Mouse (Mus musculus): ENCODE data around the gene Map4k3. TPM values are rescaled to one million over a fixed set of nuclear protein-coding genes. Genes with fewer than 3 reads are reported as not detected.

Map4k3 gene
- polyA plus RNA-seq, 1 experiment from 2014 or later: 32.5 TPM

DNA sequence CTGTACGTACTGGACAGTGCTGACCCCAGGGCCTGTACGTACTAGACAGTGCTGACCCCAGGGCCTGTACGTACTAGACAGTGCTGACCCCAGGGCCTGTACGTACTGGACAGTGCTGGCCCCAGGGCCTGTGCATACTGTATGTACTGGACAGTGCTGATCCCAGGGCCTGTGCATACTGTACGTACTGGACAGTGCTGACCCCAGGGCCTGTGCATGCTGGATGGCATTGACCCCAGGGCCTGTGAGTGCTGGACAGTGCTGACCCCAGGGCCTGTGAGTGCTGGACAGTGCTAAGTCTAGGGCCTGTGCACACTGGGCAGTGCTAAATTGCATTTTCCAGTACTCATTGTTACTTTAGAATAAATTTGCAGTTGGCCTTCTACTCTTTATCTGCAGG is 31.3 kb downstream of the Map4k3 start:
- H3K36me3 ChIP-seq: no peaks in the 10 kb centered on the region
- H3K4me1 ChIP-seq: peaks cover 18% of the 10 kb centered on the region
- no peaks in the 10 kb centered on the region for H3K9me3 ChIP-seq
- no peak for ATAC-seq (ENCODE audit: low FRiP score, low read depth)
- no peaks in the 10 kb centered on the region for H3K27me3 ChIP-seq (replicated peaks)
- H3K4me3 ChIP-seq: no peak overlapping the region
- no peak overlapping the region for H3K27ac ChIP-seq
- no peak overlapping the region for H3K9ac ChIP-seq
- no peak overlapping the region for H3K4me2 ChIP-seq (replicated peaks)
- 90% methylated on average over 5 of the region's 5 CpGs for WGBS

DNA sequence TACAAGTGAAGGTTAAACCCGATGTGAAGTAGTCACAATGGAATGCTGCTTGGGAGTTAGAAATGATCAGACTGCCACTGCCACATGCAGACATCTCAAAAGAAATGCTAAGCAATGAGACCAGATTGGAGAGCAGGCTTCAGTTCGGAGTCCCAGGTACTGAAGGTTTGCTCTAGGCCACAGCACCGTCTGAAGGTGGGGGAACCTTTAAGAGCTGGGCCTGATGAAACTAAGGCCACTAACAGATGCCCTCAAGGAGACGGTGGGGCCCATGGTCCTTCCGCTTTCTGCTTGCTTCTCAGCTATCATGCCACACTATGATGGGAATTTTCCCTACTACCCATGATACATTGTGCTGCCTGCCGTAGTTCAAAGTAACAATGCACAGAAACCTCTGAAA is 32.1 kb downstream of the Map4k3 start:
- no peak overlapping the region for H3K4me3 ChIP-seq
- ATAC-seq (ENCODE audit: low FRiP score, low read depth): no peak
- WGBS: 95% methylated on average over 6 of the region's 6 CpGs
- H3K9me3 ChIP-seq: no peaks in the 10 kb centered on the region
- H3K4me2 ChIP-seq (replicated peaks): no peak overlapping the region
- H3K36me3 ChIP-seq: no peaks in the 10 kb centered on the region
- peaks cover 15% of the 10 kb centered on the region for H3K4me1 ChIP-seq
- H3K27ac ChIP-seq: no peak overlapping the region
- no peaks in the 10 kb centered on the region for H3K27me3 ChIP-seq (replicated peaks)
- no peak overlapping the region for H3K9ac ChIP-seq

DNA sequence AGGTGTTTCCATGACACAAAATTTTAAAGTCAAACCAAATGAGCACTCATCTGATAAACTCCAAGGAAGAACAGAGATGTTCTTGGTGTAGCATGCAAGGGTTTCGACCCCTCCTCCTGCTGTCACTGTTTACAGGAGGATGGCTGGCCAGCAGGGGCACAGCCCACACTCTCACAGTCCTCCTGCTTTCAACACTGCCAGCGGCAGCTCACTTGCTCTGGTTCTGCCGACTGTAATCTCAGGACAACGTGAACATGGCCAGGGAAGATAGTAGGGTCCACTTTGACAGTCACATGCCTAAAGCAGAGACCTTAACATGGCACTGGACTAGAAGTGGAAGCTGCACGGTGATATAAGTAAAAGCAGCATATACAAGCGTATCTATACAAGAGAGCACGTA is 34.6 kb downstream of the Map4k3 start:
- H3K4me1 ChIP-seq: peaks cover 12% of the 10 kb centered on the region
- WGBS: 69% methylated on average over 7 of the region's 7 CpGs

DNA sequence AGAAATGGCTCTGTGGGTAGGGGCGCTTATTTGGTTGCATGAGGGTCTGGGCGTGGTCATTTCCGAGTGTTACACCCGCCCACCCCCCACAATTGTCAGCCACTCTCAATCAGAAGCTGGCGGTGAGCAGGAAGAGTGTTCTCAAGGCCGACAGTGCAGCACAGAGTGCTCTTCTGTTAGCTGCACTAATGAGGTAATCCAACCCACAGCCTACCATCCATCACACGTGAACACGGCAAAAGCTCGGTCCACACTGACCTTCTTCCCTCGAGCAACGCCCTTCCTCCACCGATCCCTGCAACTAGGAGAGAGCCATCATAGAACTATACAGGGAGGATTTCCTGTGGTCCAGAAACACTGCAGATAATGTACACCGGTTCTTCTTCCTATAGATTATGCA is 36.1 kb downstream of the Map4k3 start:
- H3K4me2 ChIP-seq (replicated peaks): no peak overlapping the region
- no peak overlapping the region for H3K9ac ChIP-seq
- no peaks in the 10 kb centered on the region for H3K36me3 ChIP-seq
- WGBS: 82% methylated on average over 13 of the region's 13 CpGs
- no peaks in the 10 kb centered on the region for H3K27me3 ChIP-seq (replicated peaks)
- H3K27ac ChIP-seq: no peak overlapping the region
- no peaks in the 10 kb centered on the region for H3K9me3 ChIP-seq
- no peak for ATAC-seq (ENCODE audit: low FRiP score, low read depth)
- H3K4me1 ChIP-seq: peaks cover 7% of the 10 kb centered on the region; the same call in 1 of the 2 replicates
- no peak overlapping the region for H3K4me3 ChIP-seq

More for the DNA sequence above, 34.6 kb downstream of the Map4k3 start:
- no peak overlapping the region for H3K9ac ChIP-seq
- no peaks in the 10 kb centered on the region for H3K9me3 ChIP-seq
- H3K36me3 ChIP-seq: no peaks in the 10 kb centered on the region
- no peak overlapping the region for H3K27ac ChIP-seq
- ATAC-seq (ENCODE audit: low FRiP score, low read depth): no peak
- H3K27me3 ChIP-seq (replicated peaks): no peaks in the 10 kb centered on the region
- no peak overlapping the region for H3K4me2 ChIP-seq (replicated peaks)
- H3K4me3 ChIP-seq: no peak overlapping the region

DNA sequence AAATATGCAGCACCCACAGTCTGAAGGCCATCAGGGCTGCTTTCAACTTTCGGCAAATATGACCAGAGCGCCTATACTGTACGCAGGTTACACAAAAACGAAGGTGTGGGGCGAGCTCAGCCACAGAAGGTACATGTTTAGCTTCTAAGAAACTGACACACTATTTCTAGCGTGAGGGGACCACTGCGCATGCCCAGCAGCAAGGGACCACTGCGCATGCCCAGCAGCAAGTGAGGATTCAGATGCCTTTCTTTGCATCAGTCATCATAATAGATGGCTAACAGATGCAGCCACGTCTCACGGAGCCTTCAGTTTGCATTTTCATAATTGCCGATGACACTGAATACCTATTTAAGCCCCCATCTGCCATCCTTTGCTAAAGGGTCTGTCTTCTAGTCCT is 39.6 kb downstream of the Map4k3 start:
- Histone ChIP-seq H3K4me1 (peaks cover 4% of the 10 kb centered on the region; the same call in 1 of the 2 replicates), H3K4me3 (no peak overlapping the region), H3K9me3 (no peaks in the 10 kb centered on the region), H3K36me3 (no peaks in the 10 kb centered on the region), H3K27ac (no peak overlapping the region), H3K4me2 (replicated peaks) (no peak overlapping the region), H3K9ac (no peak overlapping the region), H3K27me3 (replicated peaks) (no peaks in the 10 kb centered on the region)
- WGBS: 83% methylated on average over 11 of the region's 11 CpGs
- no peak for ATAC-seq (ENCODE audit: low FRiP score, low read depth)

DNA sequence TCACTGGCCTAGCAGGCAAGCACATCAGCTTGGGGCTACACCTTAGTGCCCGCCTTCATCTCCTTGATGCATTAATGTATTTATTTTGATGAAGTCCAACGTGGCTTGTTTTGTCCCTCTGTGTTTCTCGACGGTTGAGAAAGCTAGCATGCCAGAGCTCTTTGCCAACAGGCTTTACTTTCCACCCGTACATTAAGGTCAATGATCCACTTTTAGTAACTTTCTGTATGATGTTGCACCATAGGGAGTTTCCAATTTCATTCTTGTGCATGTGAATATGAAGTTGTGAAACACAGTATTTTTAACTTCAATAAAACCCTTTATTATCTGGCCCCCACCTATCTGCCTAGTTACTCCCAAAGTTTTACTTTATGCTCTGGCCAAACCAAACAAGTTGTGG is 42.2 kb downstream of the Map4k3 start:
- H3K4me3 ChIP-seq: no peak overlapping the region
- H3K4me1 ChIP-seq: peaks cover 4% of the 10 kb centered on the region; the same call in 1 of the 2 replicates
- 91% methylated on average over 5 of the region's 5 CpGs for WGBS
- no peak overlapping the region for H3K27ac ChIP-seq
- no peaks in the 10 kb centered on the region for H3K9me3 ChIP-seq
- no peaks in the 10 kb centered on the region for H3K27me3 ChIP-seq (replicated peaks)
- no peak for ATAC-seq (ENCODE audit: low FRiP score, low read depth)
- H3K4me2 ChIP-seq (replicated peaks): no peak overlapping the region
- no peaks in the 10 kb centered on the region for H3K36me3 ChIP-seq
- no peak overlapping the region for H3K9ac ChIP-seq

DNA sequence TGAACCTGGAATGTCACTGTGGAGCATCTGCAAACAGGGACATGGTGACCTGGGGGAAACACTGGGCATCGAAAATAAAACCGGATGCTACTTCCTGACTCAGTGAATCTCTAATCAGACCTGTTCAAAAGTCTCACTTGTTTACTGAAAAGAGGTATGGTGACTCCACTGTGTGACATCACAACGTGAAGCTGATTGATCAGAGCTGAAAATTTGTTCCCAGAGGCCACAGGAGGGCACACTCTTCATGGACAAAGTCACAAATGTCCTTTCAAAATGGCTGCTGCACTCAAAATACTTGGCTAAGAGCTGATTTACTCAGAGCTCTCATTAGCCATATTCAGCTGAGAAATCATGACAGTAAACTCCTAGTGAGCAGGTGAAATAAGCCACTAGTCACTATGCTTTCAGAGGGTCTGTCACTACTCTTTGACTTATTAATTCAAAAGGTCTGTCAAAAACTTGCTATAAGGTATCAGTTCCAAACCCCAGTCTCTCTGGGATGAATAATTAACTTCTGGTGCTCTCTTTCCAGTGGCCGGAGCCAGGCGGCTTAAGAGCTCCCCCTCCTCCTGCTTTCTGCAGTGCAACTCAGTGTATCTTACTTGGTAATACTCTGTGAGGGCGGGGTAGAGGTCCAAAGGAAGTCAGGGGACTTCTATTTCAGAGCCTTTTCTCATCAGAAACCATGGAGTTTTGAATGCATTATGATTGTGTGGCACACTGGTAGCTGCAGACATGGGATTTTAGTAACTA is 44.3 kb downstream of the Map4k3 start:
- Histone ChIP-seq H3K9ac (no peak overlapping the region), H3K9me3 (no peaks in the 10 kb centered on the region), H3K27me3 (replicated peaks) (no peaks in the 10 kb centered on the region), H3K4me3 (no peak overlapping the region), H3K4me2 (replicated peaks) (no peak overlapping the region), H3K36me3 (no peaks in the 10 kb centered on the region), H3K4me1 (peaks cover 4% of the 10 kb centered on the region; the same call in 1 of the 2 replicates), H3K27ac (no peak overlapping the region)
- no peak for ATAC-seq (ENCODE audit: low FRiP score, low read depth)
- 51% methylated on average over 6 of the region's 6 CpGs for WGBS

DNA sequence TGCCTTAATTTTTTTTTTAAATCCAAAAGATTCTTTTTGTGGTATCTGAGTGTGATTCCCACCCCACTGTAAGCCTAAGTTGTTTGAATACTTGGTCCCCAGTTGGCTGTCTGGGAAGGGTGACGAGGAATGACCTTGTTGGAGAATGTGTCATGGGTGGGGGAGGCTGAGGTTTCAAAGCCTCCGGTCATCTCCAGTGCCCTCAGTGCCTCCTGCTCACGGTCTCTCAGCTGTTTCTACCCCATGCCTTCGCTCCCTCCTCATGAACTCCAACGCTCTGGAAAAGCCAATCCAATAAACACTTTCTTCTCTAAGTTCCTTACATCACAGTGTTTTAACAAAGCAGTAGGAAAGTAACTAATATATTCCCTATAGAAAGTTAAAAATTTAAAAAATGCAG is 45.2 kb downstream of the Map4k3 start:
- no peaks in the 10 kb centered on the region for H3K36me3 ChIP-seq
- H3K4me3 ChIP-seq: no peak overlapping the region
- no peak overlapping the region for H3K4me2 ChIP-seq (replicated peaks)
- H3K27me3 ChIP-seq (replicated peaks): no peaks in the 10 kb centered on the region
- H3K4me1 ChIP-seq: no peaks in the 10 kb centered on the region
- no peak overlapping the region for H3K27ac ChIP-seq
- ATAC-seq (ENCODE audit: low FRiP score, low read depth): no peak
- H3K9ac ChIP-seq: no peak overlapping the region
- no peaks in the 10 kb centered on the region for H3K9me3 ChIP-seq
- 80% methylated on average over 5 of the region's 5 CpGs for WGBS

DNA sequence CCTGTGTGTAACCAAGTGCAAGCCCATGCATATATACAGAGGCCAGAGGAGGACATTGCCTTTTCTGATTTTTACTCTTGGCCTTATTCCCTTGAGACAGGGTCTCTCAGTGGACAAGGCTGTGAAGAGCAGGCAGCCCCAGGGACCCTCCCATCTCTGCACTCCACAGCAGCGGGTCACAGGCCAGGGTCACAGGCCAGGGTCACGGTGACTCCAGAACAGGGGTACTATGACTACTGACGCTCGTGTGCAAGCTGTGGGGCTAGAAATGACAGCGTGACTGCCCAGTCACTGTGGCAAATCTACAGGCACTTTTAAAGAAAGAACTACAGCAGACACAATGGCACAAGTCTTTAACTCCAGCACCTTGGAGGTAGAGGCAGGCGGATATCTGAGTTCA is 50.1 kb downstream of the Map4k3 start:
- no peaks in the 10 kb centered on the region for H3K36me3 ChIP-seq
- no peaks in the 10 kb centered on the region for H3K27me3 ChIP-seq (replicated peaks)
- no peak overlapping the region for H3K4me2 ChIP-seq (replicated peaks)
- 64% methylated on average over 6 of the region's 6 CpGs for WGBS
- no peak overlapping the region for H3K27ac ChIP-seq
- no peak overlapping the region for H3K9ac ChIP-seq
- no peaks in the 10 kb centered on the region for H3K4me1 ChIP-seq
- ATAC-seq (ENCODE audit: low FRiP score, low read depth): no peak
- H3K9me3 ChIP-seq: no peaks in the 10 kb centered on the region
- H3K4me3 ChIP-seq: no peak overlapping the region

DNA sequence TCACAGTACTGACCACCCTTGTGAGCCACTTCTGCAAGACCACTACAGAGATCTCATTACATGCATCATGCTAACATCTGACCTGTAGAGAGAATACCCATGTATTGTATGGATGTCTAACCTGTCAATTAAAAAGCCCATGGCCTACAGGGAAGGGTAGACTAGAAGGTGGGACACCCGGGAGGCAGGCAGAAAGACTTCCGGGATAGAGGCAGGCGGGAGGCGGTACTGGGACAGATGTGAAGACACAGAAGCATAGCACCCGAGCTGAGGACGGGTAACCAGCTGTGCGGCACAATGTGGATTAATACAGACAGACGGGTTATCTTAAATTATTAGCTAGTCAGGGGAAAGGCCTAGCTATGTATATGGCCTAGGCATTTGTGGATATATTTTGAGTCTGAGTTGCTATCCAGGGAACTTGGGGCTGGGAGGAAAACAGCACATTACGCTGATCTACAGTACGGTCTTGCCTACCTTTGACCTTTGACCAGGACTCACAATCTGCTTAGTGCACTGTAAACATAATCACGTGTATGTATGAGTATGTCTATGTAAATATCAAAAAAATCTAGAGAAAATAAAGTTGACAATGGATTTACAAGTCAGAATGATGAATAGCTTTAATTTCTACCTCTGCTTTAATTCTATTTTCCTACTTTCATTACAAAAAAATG is 51.3 kb downstream of the Map4k3 start:
- Histone ChIP-seq H3K9me3 (no peaks in the 10 kb centered on the region), H3K27ac (no peak overlapping the region), H3K9ac (no peak overlapping the region), H3K36me3 (no peaks in the 10 kb centered on the region), H3K27me3 (replicated peaks) (no peaks in the 10 kb centered on the region), H3K4me3 (no peak overlapping the region), H3K4me2 (replicated peaks) (no peak overlapping the region), H3K4me1 (no peaks in the 10 kb centered on the region)
- ATAC-seq (ENCODE audit: low FRiP score, low read depth): no peak
- 83% methylated on average over 11 of the region's 11 CpGs for WGBS

DNA sequence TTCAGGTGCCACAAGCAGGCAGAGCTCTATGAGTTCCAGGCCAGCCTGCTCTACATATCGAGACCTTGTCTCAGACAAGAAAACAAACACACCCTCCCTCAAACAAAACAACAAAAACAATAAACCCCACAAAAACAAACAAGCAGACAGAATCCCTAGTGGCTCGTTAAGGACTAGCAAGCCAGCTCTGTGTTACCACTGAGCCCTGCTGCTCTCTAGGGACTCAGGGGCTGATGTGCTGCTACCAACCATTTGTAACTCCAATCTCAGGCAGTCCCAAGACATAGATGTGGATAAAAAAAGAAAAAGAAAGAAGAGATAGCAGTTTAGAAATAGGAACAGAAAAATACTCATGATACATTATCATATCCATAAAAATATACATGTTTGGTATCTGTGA is 52.1 kb downstream of the Map4k3 start:
- WGBS: 53% methylated on average over 2 of the region's 2 CpGs
- H3K27me3 ChIP-seq (replicated peaks): no peaks in the 10 kb centered on the region
- H3K9ac ChIP-seq: no peak overlapping the region
- H3K4me2 ChIP-seq (replicated peaks): no peak overlapping the region
- no peak overlapping the region for H3K4me3 ChIP-seq
- H3K27ac ChIP-seq: no peak overlapping the region
- no peak for ATAC-seq (ENCODE audit: low FRiP score, low read depth)
- H3K9me3 ChIP-seq: no peaks in the 10 kb centered on the region
- no peaks in the 10 kb centered on the region for H3K36me3 ChIP-seq
- H3K4me1 ChIP-seq: no peaks in the 10 kb centered on the region

DNA sequence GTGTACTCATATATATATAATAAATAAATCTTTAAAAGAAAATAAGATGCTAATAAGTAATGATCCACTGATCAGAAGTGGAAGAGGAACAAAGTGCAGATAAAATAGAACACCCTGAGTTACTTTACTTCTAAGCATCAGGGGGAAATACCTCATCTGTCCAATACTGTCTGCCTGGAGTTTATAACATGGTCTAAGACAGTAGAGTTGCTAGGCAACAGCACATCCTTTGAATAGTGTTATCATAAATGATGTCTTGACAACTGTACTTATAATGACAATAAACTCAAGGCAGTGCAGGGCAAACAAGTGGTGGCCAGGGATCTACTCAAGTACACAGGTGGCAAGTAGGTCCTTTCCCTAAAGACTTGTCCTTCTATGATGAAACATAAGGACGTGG is 57.9 kb downstream of the Map4k3 start:
- no peaks in the 10 kb centered on the region for H3K27me3 ChIP-seq (replicated peaks)
- H3K4me1 ChIP-seq: no peaks in the 10 kb centered on the region
- WGBS: 97% methylated on average over 1 of the region's 1 CpGs
- no peak overlapping the region for H3K4me2 ChIP-seq (replicated peaks)
- H3K9me3 ChIP-seq: no peaks in the 10 kb centered on the region
- no peak overlapping the region for H3K27ac ChIP-seq
- ATAC-seq (ENCODE audit: low FRiP score, low read depth): no peak
- H3K4me3 ChIP-seq: no peak overlapping the region
- H3K9ac ChIP-seq: no peak overlapping the region
- no peaks in the 10 kb centered on the region for H3K36me3 ChIP-seq

DNA sequence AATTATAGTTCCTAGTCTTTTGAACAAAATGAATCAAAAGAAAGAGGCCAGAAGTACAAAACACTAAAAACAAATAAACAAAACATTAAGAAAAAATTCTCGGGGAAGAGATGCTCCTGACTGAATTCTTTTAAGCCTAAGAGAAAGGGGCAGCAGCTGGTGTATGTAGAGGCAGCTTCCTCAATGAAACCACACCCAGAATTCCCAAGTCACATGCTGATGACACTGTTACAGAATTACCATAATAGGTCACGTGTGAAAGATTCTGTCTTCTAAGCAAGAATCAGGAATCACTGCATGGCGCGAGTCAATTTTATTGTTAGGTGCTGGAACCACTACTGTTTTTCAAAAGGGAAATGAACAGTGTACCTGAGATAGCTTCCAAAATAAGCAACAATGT is 64.7 kb downstream of the Map4k3 start:
- no peak for ATAC-seq (ENCODE audit: low FRiP score, low read depth)
- peaks cover 10% of the 10 kb centered on the region; the same call in 1 of the 2 replicates for H3K4me1 ChIP-seq
- no peak overlapping the region for H3K9ac ChIP-seq
- H3K36me3 ChIP-seq: no peaks in the 10 kb centered on the region
- 80% methylated on average over 4 of the region's 4 CpGs for WGBS
- H3K27me3 ChIP-seq (replicated peaks): no peaks in the 10 kb centered on the region
- H3K27ac ChIP-seq: no peak overlapping the region
- no peak overlapping the region for H3K4me2 ChIP-seq (replicated peaks)
- no peaks in the 10 kb centered on the region for H3K9me3 ChIP-seq
- no peak overlapping the region for H3K4me3 ChIP-seq

All from neural tube, embryonic 12.5 days (tissue).